Mouse (Mus musculus): ENCODE results near the gene Gal3st2.
"Not testable (repeated sequence)": the region's sequence is repeated elsewhere in the genome, so short reads cannot be mapped to it uniquely, and the experiment has no call there.

GRCm38 (mm10) chr1:93881778-93882177 is 20.7 kb downstream of the Gal3st2 start:
- not testable (repeated sequence) for TF ChIP-seq CTCF (IDR thresholded peaks at IDR 0.05; ENCODE audit: borderline replicate concordance, insufficient read depth, low read length); POLR2A (IDR thresholded peaks at IDR 0.05; ENCODE audit: low read depth, low read length)

Measured in embryonic fibroblast, embryonic 13.5 days (primary cell).